Mouse (Mus musculus) stomach, embryonic 14.5 days (tissue): Measurements from ENCODE around the gene Ccl5. TPM values are rescaled to one million over a fixed set of nuclear protein-coding genes. Genes with fewer than 3 reads are reported as not detected.
"Not testable (repeated sequence)": the region's sequence is repeated elsewhere in the genome, so short reads cannot be mapped to it uniquely, and the experiment has no call there.

Experiments used
- ATAC-seq: fragments of 200-750 bp; cut with Nextera tagmentation; 2 replicates; pipeline ENCODE4 v1.8.0; 2017; ENCODE audit warnings: low read depth, moderate TSS enrichment; ENCODE audit not compliant: insufficient number of reproducible peaks, insufficient read depth, low FRiP score
- H3K27ac ChIP-seq: fragments of 300-500 bp; sonication (generic); 2 replicates; pipeline ENCODE4 v1.5.1; 2014; ENCODE audit warnings: mild to moderate bottlenecking, low read length, moderate library complexity, mixed read lengths
- H3K27me3 ChIP-seq: fragments of 300-500 bp; sonication (generic); 2 replicates; pipeline ENCODE4 v1.6.1; 2014; ENCODE audit warnings: low read length, control low read depth, mixed read lengths; ENCODE audit not compliant: control insufficient read depth, insufficient read depth
- H3K36me3 ChIP-seq: fragments of 300-500 bp; sonication (generic); 2 replicates; pipeline ENCODE4 v1.6.1; 2014; ENCODE audit warnings: mild to moderate bottlenecking, control low read depth, low read length, moderate library complexity, mixed read lengths; ENCODE audit not compliant: control insufficient read depth, insufficient read depth
- H3K4me1 ChIP-seq: fragments of 300-500 bp; sonication (generic); 2 replicates; pipeline ENCODE4 v1.6.1; 2014; ENCODE audit warnings: low read length, control low read depth, mixed read lengths; ENCODE audit not compliant: control insufficient read depth, insufficient read depth
- H3K4me2 ChIP-seq: fragments of 300-500 bp; sonication (generic); replicated peaks from 2 replicates; pipeline ENCODE4 v1.6.1; 2014; ENCODE audit warnings: low read depth, low read length, control low read depth
- H3K4me3 ChIP-seq: fragments of 300-500 bp; sonication (generic); 2 replicates; pipeline ENCODE4 v1.5.1; 2014; ENCODE audit warnings: low read depth, low read length, control low read depth
- H3K9ac ChIP-seq: fragments of 300-500 bp; sonication (generic); replicated peaks from 2 replicates; pipeline ENCODE4 v1.6.1; 2014; ENCODE audit warnings: low read depth, mild to moderate bottlenecking, control low read depth, low read length, moderate library complexity, mixed read lengths
- H3K9me3 ChIP-seq: fragments of 300-500 bp; sonication (generic); 2 replicates; pipeline ENCODE4 v1.6.1; 2016; ENCODE audit warnings: low read depth, low read length, control low read depth; ENCODE audit not compliant: control insufficient read depth
- WGBS: fragments of 180-500 bp; shearing (Covaris S2); extraction: QIAGEN DNeasy Blood & Tissue Kit; methylation state at CpG from one replicate; pipeline ENCODE4 v1.1.7; 2014; 5-methylcytosine and 5-hydroxymethylcytosine counted together
- polyA plus RNA-seq: library from polyadenylated mRNA; unstranded; fragments of >200 nt; fragmentation: Nextera tagmentation; extraction: Ambion mirVana; gene quantifications from 2 replicates; pipeline ENCODE4 v1.2.1, GENCODE M21; 2014

Ccl5 gene
- polyA plus RNA-seq, 1 experiment from 2014 or later, result 0.69 TPM

- not testable (repeated sequence) for H3K9me3 ChIP-seq, H3K36me3 ChIP-seq, ATAC-seq, H3K27me3 ChIP-seq, H3K4me1 ChIP-seq, H3K27ac ChIP-seq, H3K4me3 ChIP-seq, H3K4me2 ChIP-seq, H3K9ac ChIP-seq
- 85% methylated on average over 7 of the region's 7 CpGs for WGBS
These were observed 20.7 kb upstream of the Ccl5 start for GRCm38 (mm10) chr11:83551037-83551436.

- H3K27me3 ChIP-seq, result no peaks in the 10 kb centered on the region
- 82% methylated on average over 5 of the region's 5 CpGs for WGBS
- ATAC-seq, result no peak
These were observed 19.9 kb upstream of the Ccl5 start for GRCm38 (mm10) chr11:83550186-83550632.

GRCm38 (mm10) chr11:83544214-83544613, 13.9 kb upstream of the Ccl5 start:
- no peaks in the 10 kb centered on the region for H3K36me3 ChIP-seq
- WGBS, result 50% methylated on average over 3 of the region's 3 CpGs
- no peaks in the 10 kb centered on the region for H3K9me3 ChIP-seq
- no peak overlapping the region for H3K9ac ChIP-seq
- peak; percentile 63; the same call in 1 of the 2 replicates for ATAC-seq
- no peaks in the 10 kb centered on the region for H3K4me1 ChIP-seq
- H3K27me3 ChIP-seq, result no peaks in the 10 kb centered on the region
- H3K4me3 ChIP-seq, result no peak overlapping the region
- H3K27ac ChIP-seq, result no peak overlapping the region
- no peak overlapping the region for H3K4me2 ChIP-seq

More at GRCm38 (mm10) chr11:83550186-83550632, 19.9 kb upstream of the Ccl5 start:
- H3K4me3 ChIP-seq, result no peak overlapping the region
- no peaks in the 10 kb centered on the region for H3K9me3 ChIP-seq
- H3K4me1 ChIP-seq, result no peaks in the 10 kb centered on the region
- no peak overlapping the region for H3K9ac ChIP-seq
- no peak overlapping the region for H3K27ac ChIP-seq
- H3K4me2 ChIP-seq, result no peak overlapping the region
- no peaks in the 10 kb centered on the region for H3K36me3 ChIP-seq

- H3K27me3 ChIP-seq, result no peaks in the 10 kb centered on the region
- ATAC-seq, result no peak
- no peak overlapping the region for H3K4me2 ChIP-seq
- no peak overlapping the region for H3K27ac ChIP-seq
- H3K4me3 ChIP-seq, result no peak overlapping the region
- no peaks in the 10 kb centered on the region for H3K9me3 ChIP-seq
- no peaks in the 10 kb centered on the region for H3K36me3 ChIP-seq
- H3K4me1 ChIP-seq, result no peaks in the 10 kb centered on the region
- WGBS, result 89% methylated on average over 3 of the region's 3 CpGs
- no peak overlapping the region for H3K9ac ChIP-seq
These were observed 11.1 kb upstream of the Ccl5 start for GRCm38 (mm10) chr11:83541415-83541814.

- Histone ChIP-seq H3K36me3 (no peaks in the 10 kb centered on the region), H3K4me2 (no peak overlapping the region), H3K4me3 (no peak overlapping the region), H3K9me3 (no peaks in the 10 kb centered on the region), H3K27ac (no peak overlapping the region), H3K4me1 (no peaks in the 10 kb centered on the region), H3K9ac (no peak overlapping the region), H3K27me3 (no peaks in the 10 kb centered on the region)
- ATAC-seq, result no peak
- WGBS, result 90% methylated on average over 2 of the region's 2 CpGs
These were observed 10.6 kb upstream of the Ccl5 start for GRCm38 (mm10) chr11:83540931-83541330.

- WGBS, result 69% methylated on average over 3 of the region's 3 CpGs
- H3K9ac ChIP-seq, result no peak overlapping the region
- no peaks in the 10 kb centered on the region for H3K36me3 ChIP-seq
- ATAC-seq, result no peak
- H3K4me2 ChIP-seq, result no peak overlapping the region
- H3K4me3 ChIP-seq, result no peak overlapping the region
- no peak overlapping the region for H3K27ac ChIP-seq
- peaks cover 10% of the 10 kb centered on the region; the same call in 1 of the 2 replicates for H3K4me1 ChIP-seq
- no peaks in the 10 kb centered on the region for H3K27me3 ChIP-seq
- H3K9me3 ChIP-seq, result no peaks in the 10 kb centered on the region
These were observed 8.5 kb upstream of the Ccl5 start for GRCm38 (mm10) chr11:83538705-83539314.

GRCm38 (mm10) chr11:83536831-83537230, 6.5 kb upstream of the Ccl5 start:
- no peaks in the 10 kb centered on the region for H3K9me3 ChIP-seq
- ATAC-seq, result no peak
- no peaks in the 10 kb centered on the region for H3K36me3 ChIP-seq
- peaks cover 10% of the 10 kb centered on the region; the same call in 1 of the 2 replicates for H3K4me1 ChIP-seq
- no peak overlapping the region for H3K4me2 ChIP-seq
- H3K27me3 ChIP-seq, result no peaks in the 10 kb centered on the region
- H3K9ac ChIP-seq, result no peak overlapping the region
- WGBS, result 62% methylated on average over 3 of the region's 3 CpGs
- no peak overlapping the region for H3K27ac ChIP-seq
- H3K4me3 ChIP-seq, result no peak overlapping the region

GRCm38 (mm10) chr11:83534609-83535423, 4.5 kb upstream of the Ccl5 start:
- 28% methylated on average over 13 of the region's 13 CpGs for WGBS
- Histone ChIP-seq H3K27ac (0 out of 2 replicates have a peak overlapping the region, but pooled peaks have one; percentile 35), H3K27me3 (no peaks in the 10 kb centered on the region), H3K4me1 (peaks cover 10% of the 10 kb centered on the region; the same call in 1 of the 2 replicates), H3K9me3 (no peaks in the 10 kb centered on the region), H3K36me3 (no peaks in the 10 kb centered on the region), H3K4me2 (peak overlapping the region; percentile 7; the same call in 1 of the 2 replicates), H3K9ac (no peak overlapping the region), H3K4me3 (no peak overlapping the region)
- ATAC-seq, result peak; percentile 71; the same call in 1 of the 2 replicates
